Mouse (Mus musculus): ENCODE data around the gene Gm17657. TPM values are rescaled to one million over a fixed set of nuclear protein-coding genes. Genes with fewer than 3 reads are reported as not detected.

Gm17657 gene
- polyA plus RNA-seq (2014; fragmentation: Nextera tagmentation; extraction: Ambion mirVana): not detected in 2 replicates

DNA sequence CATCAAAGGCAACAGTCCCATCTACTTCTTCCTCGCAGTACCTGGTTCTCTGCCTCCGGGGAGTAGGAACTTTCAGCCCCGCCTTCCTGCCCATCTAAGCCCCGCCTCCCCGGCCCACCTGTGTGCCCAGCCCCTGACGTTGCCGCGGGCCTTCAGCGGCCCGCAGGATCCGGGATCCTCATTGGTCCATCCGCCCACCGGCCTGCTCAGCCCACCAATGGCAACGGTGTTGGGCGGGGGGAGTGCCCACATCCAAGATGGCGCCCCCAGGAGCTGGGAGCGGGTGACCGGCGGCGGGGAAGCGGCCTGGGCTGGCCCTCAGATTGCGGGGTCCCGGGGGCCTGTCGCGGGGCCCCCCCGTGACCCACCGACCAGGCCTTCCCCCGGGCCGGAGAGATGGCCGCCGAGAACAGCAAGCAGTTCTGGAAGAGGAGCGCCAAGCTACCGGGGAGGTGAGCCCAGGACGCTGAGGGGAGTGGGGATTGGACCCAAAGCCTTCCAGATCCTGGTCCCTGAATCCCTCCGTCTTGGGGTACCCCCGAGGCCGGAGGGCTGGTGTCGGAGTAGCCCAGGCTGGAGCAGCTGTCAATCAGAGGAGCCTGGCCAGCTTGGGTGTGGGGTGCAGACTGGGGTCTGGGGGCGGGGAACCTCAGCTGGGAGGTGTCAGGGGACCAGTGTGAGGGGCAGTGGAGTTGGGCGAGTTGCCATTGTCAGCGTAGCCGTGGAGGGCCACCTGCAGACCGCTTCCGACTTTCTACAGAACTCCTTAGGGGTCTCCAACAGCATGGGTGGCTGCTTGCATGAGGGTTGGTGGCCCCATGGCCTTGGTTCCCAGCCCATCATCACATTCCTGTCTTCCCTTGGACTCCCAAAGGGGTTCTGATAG is at the start of gene Gm17657, which contains the start of gene Tbc1d22b:
Gene Gm17657 (minus strand): TSS at position 96 of the 886 bp plus-strand sequence.
Gene Tbc1d22b (plus strand): TSS at position 243 of the 886 bp plus-strand sequence.
- ATAC-seq (ENCODE audit: insufficient read depth): peak; percentile 99
- Histone ChIP-seq H3K4me3 (ENCODE audit: low read depth, low read length) (peak within 1 kb of the TSS; percentile 94), H3K36me3 (ENCODE audit: insufficient read depth) (no peaks in the 10 kb centered on the region), H3K9ac (peak within 1 kb of the TSS; percentile 88), H3K4me2 (peak within 1 kb of the TSS; percentile 87), H3K9me3 (ENCODE audit: low read depth, low read length) (no peaks in the 10 kb centered on the region), H3K27ac (ENCODE audit: low read depth) (peak within 1 kb of the TSS; percentile 63), H3K4me1 (ENCODE audit: insufficient read depth) (peaks cover 10% of the 10 kb centered on the region), H3K27me3 (ENCODE audit: insufficient read depth, low read length) (no peaks in the 10 kb centered on the region)
- WGBS: under 1% methylated on average over 44 of the region's 44 CpGs
- DNase-seq: peak; percentile 97
- TF ChIP-seq CTCF (IDR thresholded peaks at IDR 0.05; ENCODE audit: low read depth): no peak

DNA sequence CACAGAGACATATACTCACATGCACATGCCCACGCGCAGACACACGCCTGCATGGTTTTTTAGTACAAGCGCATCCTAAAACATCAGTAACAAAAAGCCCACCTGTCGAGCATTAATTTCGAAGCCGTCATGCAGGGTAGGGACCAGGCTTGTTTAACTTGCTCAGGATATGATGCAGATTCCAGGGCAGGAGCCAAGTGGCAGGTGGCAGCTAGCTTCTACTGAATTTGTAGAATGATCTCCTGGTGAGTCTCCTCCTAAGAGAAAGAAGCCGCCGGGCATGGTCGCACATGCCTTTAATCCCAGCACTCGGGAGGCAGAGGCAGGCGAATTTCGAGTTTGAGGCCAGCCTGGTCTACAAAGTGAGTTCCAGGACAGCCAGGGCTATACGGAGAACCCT is 49.6 kb upstream of the Gm17657 start:
- H3K4me2 ChIP-seq: no peak overlapping the region
- peaks cover 56% of the 10 kb centered on the region for H3K36me3 ChIP-seq (ENCODE audit: insufficient read depth)
- H3K9me3 ChIP-seq (ENCODE audit: low read depth, low read length): no peaks in the 10 kb centered on the region
- no peak for DNase-seq
- no peak overlapping the region for H3K9ac ChIP-seq
- H3K27ac ChIP-seq (ENCODE audit: low read depth): no peak overlapping the region
- TF ChIP-seq CTCF (IDR thresholded peaks at IDR 0.05; ENCODE audit: low read depth): no peak
- 96% methylated on average over 14 of the region's 14 CpGs for WGBS
- H3K4me1 ChIP-seq (ENCODE audit: insufficient read depth): no peaks in the 10 kb centered on the region
- no peak for ATAC-seq (ENCODE audit: insufficient read depth)
- H3K4me3 ChIP-seq (ENCODE audit: low read depth, low read length): no peak overlapping the region
- H3K27me3 ChIP-seq (ENCODE audit: insufficient read depth, low read length): no peaks in the 10 kb centered on the region

DNA sequence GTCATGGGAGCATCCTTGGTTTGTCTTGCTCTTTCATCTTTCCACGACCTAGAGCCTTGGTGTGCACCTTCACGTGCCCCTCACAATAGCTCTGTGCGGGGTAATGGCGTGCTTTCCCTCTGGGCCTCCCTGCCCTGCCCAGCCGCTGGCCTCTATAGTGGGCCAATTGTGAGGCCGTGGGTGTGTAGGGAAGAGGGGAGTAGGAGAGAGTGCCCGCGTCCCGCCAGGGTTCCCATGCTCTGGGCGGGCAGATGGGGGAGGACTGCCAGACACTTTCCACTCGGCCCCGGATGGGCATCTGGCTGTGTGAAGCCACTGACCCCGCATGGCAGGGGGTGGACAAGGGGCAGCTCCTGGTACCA is 47.3 kb upstream of the Gm17657 start:
- ATAC-seq (ENCODE audit: insufficient read depth) (no peak), DNase-seq (no peak)
- no peaks in the 10 kb centered on the region for H3K4me1 ChIP-seq (ENCODE audit: insufficient read depth)
- H3K27me3 ChIP-seq (ENCODE audit: insufficient read depth, low read length): no peaks in the 10 kb centered on the region
- no peaks in the 10 kb centered on the region for H3K9me3 ChIP-seq (ENCODE audit: low read depth, low read length)
- no peak overlapping the region for H3K4me2 ChIP-seq
- TF ChIP-seq CTCF (IDR thresholded peaks at IDR 0.05; ENCODE audit: low read depth): no peak
- H3K36me3 ChIP-seq (ENCODE audit: insufficient read depth): peaks cover 45% of the 10 kb centered on the region
- H3K9ac ChIP-seq: no peak overlapping the region
- no peak overlapping the region for H3K4me3 ChIP-seq (ENCODE audit: low read depth, low read length)
- H3K27ac ChIP-seq (ENCODE audit: low read depth): no peak overlapping the region
- whole genome bisulfite sequencing: 89% methylated on average over 13 of the region's 13 CpGs

DNA sequence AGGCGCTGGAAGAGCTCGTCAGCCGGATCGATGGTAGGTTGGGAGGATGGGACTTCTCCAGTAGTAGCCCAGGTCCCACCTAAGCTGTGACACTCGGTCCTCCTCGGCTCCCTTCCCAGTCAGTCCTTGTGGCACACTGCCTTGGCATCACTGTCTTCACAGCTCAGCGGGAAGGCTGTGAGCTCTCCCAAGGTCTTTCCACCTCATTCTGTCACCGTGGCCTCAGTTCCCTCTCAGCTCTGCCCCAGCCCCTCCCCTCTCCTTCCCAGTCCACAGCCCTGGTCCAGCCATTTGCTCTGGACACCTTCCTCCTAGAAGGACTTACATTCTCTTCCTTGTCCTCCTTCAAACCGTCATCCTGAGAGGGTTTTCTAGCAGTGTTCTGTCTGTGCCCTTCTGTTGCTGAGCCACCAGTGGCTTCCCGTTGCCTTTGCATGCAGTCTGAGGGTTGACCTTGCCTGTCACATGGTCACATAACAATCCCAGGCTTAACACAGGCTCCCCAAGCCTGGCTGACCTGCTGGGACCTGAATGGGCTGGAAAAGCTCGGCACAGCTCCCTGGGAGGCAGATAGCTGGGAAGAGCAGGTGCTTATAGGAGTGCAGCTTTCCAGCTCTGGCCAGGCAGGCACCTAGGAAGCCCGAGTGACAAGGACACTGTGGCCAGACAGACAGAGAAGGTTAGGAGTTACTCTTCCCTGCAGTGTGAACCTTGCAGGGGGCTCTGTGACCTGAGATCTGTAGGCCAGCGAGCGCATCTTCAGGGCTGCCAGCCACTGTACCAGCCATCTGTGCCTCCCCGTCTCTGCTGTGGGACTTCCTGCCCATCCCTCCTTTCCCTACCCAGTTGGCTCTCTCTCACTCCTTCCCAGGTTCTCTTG is 46.7 kb upstream of the Gm17657 start:
- Histone ChIP-seq H3K27me3 (ENCODE audit: insufficient read depth, low read length) (no peaks in the 10 kb centered on the region), H3K4me2 (no peak overlapping the region), H3K27ac (ENCODE audit: low read depth) (no peak overlapping the region), H3K4me1 (ENCODE audit: insufficient read depth) (no peaks in the 10 kb centered on the region), H3K9me3 (ENCODE audit: low read depth, low read length) (no peaks in the 10 kb centered on the region), H3K9ac (no peak overlapping the region), H3K4me3 (ENCODE audit: low read depth, low read length) (no peak overlapping the region), H3K36me3 (ENCODE audit: insufficient read depth) (peaks cover 49% of the 10 kb centered on the region)
- TF ChIP-seq CTCF (IDR thresholded peaks at IDR 0.05; ENCODE audit: low read depth): no peak
- no peak for DNase-seq
- 78% methylated on average over 14 of the region's 15 CpGs for WGBS
- no peak for ATAC-seq (ENCODE audit: insufficient read depth)

DNA sequence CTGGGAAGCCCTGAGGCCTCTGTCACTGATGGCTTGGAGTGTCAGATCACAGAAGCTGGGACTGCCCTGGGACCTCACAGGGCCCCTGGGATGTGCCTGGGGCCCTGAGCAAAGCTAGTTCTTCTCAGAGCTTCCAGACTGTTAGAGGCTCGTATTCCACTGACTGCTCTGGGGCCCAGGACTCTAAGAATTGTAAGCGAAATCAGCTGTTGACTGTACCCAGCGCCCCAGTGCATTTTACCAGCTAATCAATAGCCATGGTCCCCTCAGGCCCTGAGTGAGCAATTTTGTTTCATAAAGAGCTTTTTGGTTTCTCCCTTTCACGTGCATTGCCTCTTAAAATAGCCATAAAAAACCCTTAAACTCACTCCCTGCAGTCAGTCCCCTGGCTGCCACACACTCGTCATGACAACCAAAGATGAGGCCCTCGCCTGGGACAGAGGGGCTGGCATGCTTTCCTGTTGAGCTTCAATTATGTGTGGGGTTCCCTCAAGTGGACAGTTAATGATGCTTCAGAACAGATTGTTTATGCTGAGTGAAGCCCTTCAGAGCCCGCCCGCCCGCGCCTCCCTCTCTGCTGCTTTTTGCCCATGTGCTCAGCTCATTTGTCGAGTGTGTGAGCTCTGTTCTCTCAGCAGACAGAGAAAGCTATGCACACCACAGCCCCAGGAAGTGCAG is 39.9 kb upstream of the Gm17657 start:
- 39% methylated on average over 11 of the region's 11 CpGs for WGBS
- Histone ChIP-seq H3K4me3 (ENCODE audit: low read depth, low read length) (no peak overlapping the region), H3K27me3 (ENCODE audit: insufficient read depth, low read length) (no peaks in the 10 kb centered on the region), H3K27ac (ENCODE audit: low read depth) (peak overlapping the region; percentile 78), H3K36me3 (ENCODE audit: insufficient read depth) (peaks cover 21% of the 10 kb centered on the region), H3K9ac (no peak overlapping the region), H3K4me2 (no peak overlapping the region), H3K4me1 (ENCODE audit: insufficient read depth) (no peaks in the 10 kb centered on the region), H3K9me3 (ENCODE audit: low read depth, low read length) (no peaks in the 10 kb centered on the region)
- peak; percentile 82 for ATAC-seq (ENCODE audit: insufficient read depth)
- 0 out of 2 replicates have a peak, but pooled peaks have one; percentile 11 for TF ChIP-seq CTCF (IDR thresholded peaks at IDR 0.05; ENCODE audit: low read depth)
- peak; percentile 81 for DNase-seq

DNA sequence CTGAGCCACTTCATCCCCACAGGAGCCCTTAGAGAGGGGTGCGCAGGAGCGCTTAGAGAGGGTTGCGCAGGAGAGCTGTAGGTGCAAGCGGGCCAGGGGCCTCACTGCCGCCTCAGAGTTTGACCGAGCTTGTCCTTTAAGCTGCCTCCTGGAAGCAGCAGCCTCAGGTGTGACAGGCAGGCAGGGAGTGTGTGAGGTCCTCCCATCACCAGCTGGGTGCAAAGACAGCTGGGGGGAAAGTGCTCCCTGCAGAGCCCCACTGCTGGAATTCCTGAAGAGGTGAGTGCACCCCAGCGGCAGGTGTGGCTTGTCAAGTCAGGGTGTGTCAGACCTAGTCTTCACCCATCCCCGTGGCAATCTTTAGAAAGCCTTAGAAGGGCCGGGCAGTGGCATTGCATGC is 37.5 kb upstream of the Gm17657 start:
- DNase-seq (no peak), ATAC-seq (ENCODE audit: insufficient read depth) (no peak)
- Histone ChIP-seq H3K36me3 (ENCODE audit: insufficient read depth) (peaks cover 29% of the 10 kb centered on the region), H3K4me1 (ENCODE audit: insufficient read depth) (no peaks in the 10 kb centered on the region), H3K9ac (no peak overlapping the region), H3K27me3 (ENCODE audit: insufficient read depth, low read length) (no peaks in the 10 kb centered on the region), H3K4me2 (no peak overlapping the region), H3K4me3 (ENCODE audit: low read depth, low read length) (no peak overlapping the region), H3K9me3 (ENCODE audit: low read depth, low read length) (no peaks in the 10 kb centered on the region), H3K27ac (ENCODE audit: low read depth) (no peak overlapping the region)
- no peak for TF ChIP-seq CTCF (IDR thresholded peaks at IDR 0.05; ENCODE audit: low read depth)
- 67% methylated on average over 9 of the region's 9 CpGs for WGBS

Data from lung, embryonic 14.5 days (tissue).